Mouse (Mus musculus) c-Kit-positive CD71-positive TER-119-negative erythroid progenitor cells, embryonic 14.5 days (primary cell): ENCODE data around the gene Gm10142.
A peak's percentile ranks its signal among the peaks of the same experiment; 100 is the strongest.
"Not testable (repeated sequence)": the region's sequence is repeated elsewhere in the genome, so short reads cannot be mapped to it uniquely, and the experiment has no call there.

ENCODE experiments used
- DNase-seq: peaks from one replicate; pipeline ENCODE4 v3.0.0-alpha.2; 2013; ENCODE audit warnings: low read depth

Gene Gm10142

GRCm38 (mm10) chr10:77715507-77715906 lies at the start of gene Gm10142:
TSS of gene Gm10142 (plus strand) at chr10:77715807.
- no peak for DNase-seq

GRCm38 (mm10) chr10:77666342-77666741 lies 49.3 kb upstream of the Gm10142 start:
- no peak for DNase-seq

DNA sequence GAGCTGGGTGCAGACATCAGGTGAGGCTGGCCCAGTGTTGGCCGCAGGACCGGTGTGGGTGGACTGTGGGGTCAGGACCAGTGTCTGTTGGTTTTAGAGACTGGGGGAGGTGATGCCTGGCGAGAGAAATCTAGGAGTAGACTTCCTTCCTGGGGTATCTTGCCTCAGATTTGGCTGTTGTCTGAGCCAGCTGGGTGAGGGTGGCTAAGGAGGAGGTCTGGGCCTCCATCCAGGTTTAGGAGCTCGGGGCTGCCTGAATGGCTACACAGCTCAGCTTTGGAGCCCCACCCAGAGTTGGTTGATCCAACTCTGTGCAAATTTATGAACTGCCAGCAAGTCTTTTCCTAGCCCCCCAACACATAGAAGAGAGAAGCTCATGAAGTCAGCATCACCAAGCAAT lies 48.2 kb upstream of the Gm10142 start:
- no peak for DNase-seq

DNA sequence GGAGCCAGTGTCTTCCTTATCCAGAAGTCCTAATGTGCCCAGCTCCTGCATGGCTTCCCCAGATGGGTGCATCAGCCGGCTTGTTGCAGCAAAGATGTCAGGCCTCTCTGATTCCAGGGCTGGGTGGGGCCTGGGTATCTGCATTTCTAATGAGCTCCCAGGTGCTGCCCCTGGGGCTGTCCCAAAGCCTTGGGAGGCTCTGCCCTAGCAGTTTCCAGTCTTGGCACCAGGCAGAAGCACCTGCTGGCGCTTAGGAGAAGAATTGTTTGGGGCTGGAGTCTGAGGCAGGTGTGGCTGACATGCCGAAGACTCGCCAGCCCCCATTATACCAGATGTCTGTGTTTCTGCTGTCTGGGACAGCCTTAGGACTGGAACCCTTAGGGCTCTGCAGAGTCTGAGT lies 44.9 kb upstream of the Gm10142 start:
- no peak for DNase-seq

GRCm38 (mm10) chr10:77671519-77671918 lies 44.1 kb upstream of the Gm10142 start:
- DNase-seq: peak; percentile 57

DNA sequence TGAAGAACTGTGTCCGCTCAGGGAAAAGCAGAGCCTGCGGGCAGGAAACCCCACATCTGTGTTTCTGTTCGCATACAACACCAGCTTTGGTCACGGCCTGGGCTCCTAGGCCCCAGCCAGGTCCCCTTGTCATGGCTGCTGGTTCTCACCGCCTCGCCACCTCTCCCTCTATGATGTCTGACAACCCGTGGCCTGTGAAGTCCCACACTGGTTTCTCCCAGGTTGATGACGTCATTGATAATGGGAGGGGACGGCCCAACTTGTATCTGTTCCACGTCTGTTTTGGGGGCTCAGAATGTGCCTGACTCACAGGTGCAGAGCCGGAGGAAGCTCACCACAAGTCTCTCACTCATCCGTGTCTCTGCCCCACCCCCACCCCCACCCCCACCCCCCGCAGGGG lies 41.8 kb upstream of the Gm10142 start:
- DNase-seq: no peak

DNA sequence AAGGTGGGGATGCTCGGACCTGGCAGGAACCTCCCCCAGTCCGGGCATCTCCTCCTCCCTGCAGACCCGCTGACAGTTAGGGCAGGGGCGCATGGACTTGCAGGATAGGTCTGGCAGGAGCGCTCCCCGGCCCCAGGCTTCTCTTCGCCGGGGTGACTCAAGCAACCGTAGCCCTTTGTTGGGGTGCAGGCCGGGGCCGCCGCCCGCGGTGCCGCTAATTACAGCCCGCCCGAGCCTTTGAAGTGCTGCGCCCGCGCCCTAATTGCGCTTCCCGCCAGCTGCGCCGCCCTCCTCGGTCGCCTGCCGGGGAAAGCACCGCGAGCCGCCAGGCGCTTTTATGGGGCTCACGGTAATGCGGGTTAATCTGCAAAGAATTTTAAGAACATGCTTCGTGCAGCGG lies 38.0 kb upstream of the Gm10142 start:
- no peak for DNase-seq

GRCm38 (mm10) chr10:77682994-77683393 lies 32.6 kb upstream of the Gm10142 start:
- no peak for DNase-seq

GRCm38 (mm10) chr10:77684181-77684580 lies 31.4 kb upstream of the Gm10142 start:
- DNase-seq: no peak

GRCm38 (mm10) chr10:77685895-77686664 lies 29.5 kb upstream of the Gm10142 start, which contains the start of gene Tspear:
TSS of gene Tspear (plus strand) at chr10:77686569.
- DNase-seq: no peak

GRCm38 (mm10) chr10:77687021-77687420 lies 28.6 kb upstream of the Gm10142 start:
- DNase-seq: no peak

DNA sequence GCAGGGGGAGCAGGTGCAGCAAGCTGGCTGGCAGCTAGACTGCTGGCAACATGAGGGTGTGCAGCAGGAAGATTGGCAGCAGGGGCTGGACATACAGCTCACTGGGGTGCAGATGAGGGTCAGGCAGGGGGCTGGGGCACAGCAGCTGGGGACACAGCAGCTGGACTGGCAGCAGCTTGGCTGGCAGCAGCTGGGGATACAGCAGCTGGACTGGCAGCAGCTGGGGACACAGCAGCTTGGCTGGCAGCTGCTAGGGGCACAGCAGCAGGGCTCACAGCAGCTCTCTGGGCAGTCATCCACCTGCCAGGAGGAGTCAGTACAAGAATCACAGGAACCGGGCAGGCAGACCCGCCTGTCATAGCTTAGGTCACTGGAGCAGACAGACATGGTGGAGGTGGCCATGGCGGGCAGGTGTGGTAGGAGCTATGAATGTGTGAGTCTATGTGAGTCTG lies 25.2 kb upstream of the Gm10142 start, which contains the start of gene Gm19402:
TSS of gene Gm19402 (minus strand) at position 402 of the 452 bp plus-strand sequence.
- not testable (repeated sequence) for DNase-seq

DNA sequence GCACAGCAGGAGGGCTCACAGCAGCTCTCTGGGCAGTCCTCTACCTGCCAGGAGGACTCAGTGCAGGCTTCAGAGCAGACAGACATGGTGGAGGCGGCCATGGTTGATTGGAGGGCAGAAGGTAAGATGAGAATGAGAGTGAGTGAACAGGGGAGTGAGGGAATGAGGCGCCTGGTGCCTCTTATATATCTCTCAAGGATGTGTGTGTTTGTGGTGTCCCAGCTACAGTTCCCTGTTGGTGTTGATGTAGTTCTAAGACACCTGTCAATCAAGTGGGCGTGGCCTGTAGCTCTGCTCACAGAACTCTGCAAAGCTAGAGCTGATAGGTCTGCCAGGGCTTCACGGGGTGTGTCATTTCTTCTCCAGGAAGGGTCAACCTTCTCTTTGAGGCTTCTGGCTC lies 18.5 kb upstream of the Gm10142 start, which contains the start of gene Gm9508:
TSS of gene Gm9508 (minus strand) at position 101 of the 400 bp plus-strand sequence.
- peak; percentile 5 for DNase-seq

DNA sequence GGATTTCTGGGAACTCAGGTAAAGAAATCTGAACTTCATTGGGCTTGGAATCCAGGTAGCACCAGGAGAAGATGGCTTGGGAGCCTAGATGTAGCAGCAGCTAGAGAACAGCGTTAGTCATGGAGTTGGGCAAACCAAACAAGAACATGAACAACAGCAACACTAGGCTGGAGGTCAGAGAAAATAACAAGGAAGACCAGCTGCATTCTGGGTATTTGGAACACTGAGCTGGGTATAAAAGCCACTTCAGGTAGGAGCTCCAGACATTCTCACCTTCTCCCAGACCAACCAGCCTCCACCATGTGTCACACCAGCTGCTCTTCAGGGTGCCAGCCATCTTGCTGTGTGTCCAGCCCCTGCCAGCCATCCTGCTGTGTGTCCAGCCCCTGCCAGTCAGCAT lies 9.3 kb upstream of the Gm10142 start, which contains the start of gene Gm10272:
TSS of gene Gm10272 (plus strand) at position 301 of the 400 bp plus-strand sequence.
- DNase-seq: no peak

DNA sequence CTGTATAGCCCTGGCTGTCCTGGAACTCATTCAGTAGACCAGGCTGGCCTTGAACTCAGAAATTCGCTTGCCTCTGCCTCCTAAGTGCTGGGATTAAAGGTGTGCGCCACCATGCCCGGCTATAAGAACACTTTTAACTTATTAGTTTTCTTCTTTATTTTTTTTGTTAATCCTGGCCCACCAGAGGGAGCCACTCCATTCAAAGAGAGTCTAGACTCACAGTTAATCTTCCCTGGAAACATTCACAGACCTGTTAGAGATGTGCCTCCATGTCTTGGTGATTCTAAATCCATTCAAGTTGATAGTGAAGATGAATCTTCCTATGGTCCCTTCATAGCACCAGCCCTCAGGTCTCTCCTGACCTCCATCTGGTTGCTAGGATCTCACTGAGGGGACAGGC lies 5.8 kb upstream of the Gm10142 start:
- DNase-seq: no peak

DNA sequence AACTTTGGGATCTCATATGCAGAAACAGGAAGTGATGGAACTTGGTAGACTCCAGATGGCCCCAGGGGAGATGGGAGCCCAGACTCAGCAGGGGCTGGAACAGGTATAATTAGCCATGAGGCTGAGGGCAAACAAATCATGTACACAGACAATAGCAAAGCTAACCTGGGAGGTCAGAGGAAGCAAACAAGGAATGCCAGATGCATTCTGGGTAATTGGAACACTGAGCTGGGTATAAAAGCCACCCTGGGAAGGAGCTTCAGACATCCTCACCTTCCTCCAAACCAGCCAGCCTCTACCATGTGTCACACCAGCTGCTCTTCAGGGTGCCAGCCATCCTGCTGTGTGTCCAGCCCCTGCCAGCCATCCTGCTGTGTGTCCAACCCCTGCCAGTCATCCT lies 4.5 kb upstream of the Gm10142 start, which contains the start of gene Gm10024:
TSS of gene Gm10024 (plus strand) at position 301 of the 400 bp plus-strand sequence.
- DNase-seq: not testable (repeated sequence)

- DNase-seq: no peak
Observed at GRCm38 (mm10) chr10:77713734-77714133, 1.9 kb upstream of the Gm10142 start.

DNA sequence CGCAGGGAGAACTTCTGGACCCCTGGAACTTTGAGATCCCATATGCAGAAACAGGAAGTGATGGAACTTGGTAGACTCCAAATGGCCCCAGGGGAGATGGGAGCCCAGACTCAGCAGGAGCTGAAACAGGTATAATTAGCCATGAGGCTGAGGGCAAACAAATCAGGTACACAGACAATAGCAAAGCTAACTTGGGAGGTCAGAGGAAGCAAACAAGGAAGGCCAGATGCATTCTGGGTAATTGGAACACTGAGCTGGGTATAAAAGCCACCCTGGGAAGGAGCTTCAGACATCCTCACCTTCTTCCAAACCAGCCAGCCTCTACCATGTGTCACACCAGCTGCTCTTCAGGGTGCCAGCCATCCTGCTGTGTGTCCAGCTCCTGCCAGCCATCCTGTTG lies 4.7 kb downstream of the Gm10142 start, which contains the start of gene Krtap12-1:
TSS of gene Krtap12-1 (plus strand) at position 301 of the 400 bp plus-strand sequence.
- DNase-seq: not testable (repeated sequence)

- DNase-seq: no peak
Observed at GRCm38 (mm10) chr10:77724855-77725254, 9.2 kb downstream of the Gm10142 start.

- no peak for DNase-seq
Observed at GRCm38 (mm10) chr10:77726186-77726585, 10.6 kb downstream of the Gm10142 start, which contains the start of gene Gm10100. TSS of gene Gm10100 (plus strand) at chr10:77726486.

DNA sequence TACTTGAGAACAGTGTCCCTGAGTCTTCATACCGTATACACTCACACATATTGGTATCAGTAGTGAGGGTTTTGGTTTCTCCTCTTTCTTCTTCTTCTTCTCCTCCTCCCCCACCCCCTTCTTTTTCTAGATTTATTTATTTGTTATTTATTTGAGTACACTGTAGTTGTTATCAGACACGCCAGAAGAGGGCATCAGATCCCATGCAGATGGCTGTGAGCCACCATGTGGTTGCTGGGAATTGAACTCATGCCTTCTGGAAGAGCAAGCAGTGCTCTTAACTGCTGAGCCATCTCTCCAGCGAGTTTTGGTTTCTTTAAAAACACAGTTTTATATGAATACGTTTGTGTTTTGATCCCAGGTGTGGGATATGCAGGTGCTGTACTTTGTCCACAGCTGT lies 12.7 kb downstream of the Gm10142 start:
- DNase-seq: no peak

DNA sequence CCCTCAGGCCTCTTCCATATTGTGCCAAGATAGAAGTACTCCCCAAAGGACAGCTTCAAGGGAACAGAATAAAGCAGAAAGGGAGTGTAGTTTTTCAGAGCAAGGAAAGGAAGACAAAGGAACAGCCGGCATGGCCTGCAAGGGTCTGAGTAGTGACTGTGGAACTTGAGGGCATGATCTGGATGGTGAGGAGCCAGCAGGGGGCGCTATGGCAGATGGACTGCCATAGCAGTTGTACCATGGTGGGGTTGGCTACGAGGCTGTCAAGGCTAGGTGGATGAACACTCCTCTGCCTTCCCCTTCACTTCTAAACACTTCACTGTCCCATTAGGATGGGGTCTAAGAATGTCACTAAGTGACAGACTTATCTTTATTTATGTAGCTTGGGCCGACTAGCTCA lies 13.6 kb downstream of the Gm10142 start:
- DNase-seq: peak; percentile 9

- no peak for DNase-seq
Observed at GRCm38 (mm10) chr10:77735928-77736327, 20.3 kb downstream of the Gm10142 start.
